Mouse (Mus musculus) retina, postnatal 1 day (tissue): Measurements from ENCODE around the gene Cpsf7.

Experiments used
- DNase-seq: peaks from one replicate; pipeline ENCODE4 v3.0.0-alpha.2; 2012

Cpsf7 gene

DNA sequence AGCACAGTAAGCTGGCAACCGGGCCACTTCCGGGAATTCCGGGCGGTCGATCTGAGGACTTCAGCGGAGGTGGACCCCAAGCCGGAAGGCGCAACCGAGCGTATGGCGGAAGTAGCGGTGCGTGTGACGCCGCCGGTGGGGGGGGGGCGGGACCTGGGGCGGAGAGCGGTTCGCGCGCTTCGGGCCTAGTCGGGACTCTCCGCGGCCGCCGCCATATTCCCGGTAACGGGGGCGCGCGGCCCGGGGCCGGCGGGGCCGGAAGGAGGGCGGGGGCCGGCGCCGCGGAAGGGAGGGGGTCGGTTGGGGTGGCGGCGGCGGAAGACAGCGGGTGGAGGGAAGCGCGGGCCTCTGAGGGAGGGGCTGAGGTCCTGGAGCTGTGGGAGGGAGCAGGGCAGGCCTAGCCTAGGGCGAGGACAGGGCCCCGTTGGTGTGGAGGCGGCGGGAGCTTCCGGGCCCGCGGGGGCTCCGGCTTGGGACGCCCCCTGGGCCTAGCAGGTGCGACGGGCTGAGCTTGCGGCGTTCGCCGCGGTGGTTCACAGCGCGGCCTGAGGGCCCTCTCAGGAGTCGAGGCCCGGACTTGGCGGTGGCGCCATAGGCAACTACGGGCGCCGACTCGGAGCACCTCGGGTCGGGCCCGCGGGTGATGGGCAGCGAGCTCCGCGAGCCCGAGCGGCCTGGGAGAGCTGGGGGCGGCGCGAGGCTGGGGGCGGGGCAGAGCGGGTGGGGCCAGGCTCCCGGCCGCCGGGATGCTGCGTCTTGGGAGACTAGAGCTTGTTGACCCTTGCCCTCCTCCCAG, at the start of gene Cpsf7:
TSS of gene Cpsf7 (plus strand) at position 161 of the 796 bp plus-strand sequence.
- peak; percentile 97 for DNase-seq

DNA sequence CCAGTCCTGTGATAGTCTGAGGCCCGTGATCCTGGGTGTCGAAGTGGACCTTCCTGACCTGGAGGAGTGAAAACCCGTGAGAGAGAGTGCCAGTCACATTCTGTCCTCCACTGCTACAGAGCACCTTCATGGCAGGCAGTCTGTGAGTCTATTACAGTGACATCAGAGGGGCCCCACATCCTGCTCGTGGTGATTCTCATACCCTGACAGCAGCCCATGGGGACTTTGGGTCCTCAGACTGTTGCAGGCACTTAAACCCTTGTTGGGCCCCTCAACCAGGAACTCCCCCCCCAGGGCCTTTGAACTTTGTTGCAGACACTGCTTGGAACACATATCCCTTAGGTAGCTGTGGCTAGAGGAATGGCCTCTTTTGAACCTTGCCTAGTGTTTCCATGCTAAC, 45.5 kb upstream of the Cpsf7 start:
- DNase-seq, result no peak

DNA sequence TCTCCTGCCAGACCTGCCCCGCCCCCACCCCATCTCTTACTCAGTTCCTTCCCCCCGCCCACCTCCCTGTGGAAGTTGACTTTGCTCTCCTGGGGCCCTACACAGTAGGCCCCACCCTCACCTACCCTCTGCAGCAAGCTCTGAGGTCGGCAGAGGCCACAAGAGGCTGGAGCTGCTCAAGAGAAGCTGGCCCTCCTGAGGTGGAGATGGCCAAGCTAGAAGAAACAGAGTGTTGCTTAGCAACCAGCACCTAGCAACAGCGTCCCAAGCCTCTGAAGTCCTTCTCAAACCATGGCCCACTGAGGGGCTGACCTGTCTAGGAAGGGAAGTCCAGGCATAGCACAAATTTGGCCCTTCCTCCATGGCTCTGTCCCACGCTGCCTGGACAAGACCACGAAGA, 42.4 kb upstream of the Cpsf7 start, which contains the start of gene Ppp1r32:
TSS of gene Ppp1r32 (minus strand) at position 226 of the 400 bp plus-strand sequence.
- DNase-seq, result peak; percentile 93

DNA sequence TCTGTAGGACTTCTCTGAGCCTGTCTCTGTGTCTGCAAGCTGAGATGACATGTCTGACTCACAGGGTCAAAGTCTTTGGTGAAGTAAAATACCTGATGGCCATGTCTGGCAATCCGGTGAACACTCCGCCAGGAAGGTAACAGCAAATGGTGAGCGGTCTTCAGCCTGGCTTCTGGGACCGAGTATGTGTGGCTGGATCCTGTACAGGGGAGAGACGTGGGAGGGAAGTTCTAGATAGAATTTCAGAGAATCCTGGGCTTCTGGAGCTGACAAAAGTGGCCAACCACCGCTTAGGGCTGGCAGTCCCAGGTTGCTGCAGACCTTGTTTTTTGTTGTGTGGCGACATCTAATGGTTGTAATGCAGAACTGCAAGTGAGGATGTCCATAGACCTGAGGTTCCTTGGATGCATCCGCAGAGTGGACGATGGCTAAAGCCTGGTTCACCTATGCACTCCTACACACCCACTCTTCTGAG, 38.8 kb upstream of the Cpsf7 start:
- DNase-seq, result peak; percentile 87

DNA sequence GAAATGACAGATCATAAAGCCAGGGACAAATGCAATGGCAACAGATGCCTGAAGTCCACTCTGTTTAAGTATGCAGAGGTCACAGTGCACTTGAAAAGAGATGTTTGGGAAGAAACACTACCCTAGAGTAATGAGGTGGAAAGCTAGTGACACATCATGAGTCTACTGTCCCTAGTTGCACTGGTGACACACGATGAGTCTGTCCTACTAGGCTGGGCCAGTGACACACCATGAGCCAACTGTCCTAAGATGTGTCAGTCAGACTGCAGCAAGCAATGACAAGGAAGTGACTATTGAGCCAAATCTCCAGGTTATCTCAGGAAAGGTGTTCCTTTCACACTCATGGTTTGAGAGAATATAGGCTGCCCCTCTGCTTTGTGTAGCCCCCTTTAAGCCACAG, 29.4 kb upstream of the Cpsf7 start:
- no peak for DNase-seq

DNA sequence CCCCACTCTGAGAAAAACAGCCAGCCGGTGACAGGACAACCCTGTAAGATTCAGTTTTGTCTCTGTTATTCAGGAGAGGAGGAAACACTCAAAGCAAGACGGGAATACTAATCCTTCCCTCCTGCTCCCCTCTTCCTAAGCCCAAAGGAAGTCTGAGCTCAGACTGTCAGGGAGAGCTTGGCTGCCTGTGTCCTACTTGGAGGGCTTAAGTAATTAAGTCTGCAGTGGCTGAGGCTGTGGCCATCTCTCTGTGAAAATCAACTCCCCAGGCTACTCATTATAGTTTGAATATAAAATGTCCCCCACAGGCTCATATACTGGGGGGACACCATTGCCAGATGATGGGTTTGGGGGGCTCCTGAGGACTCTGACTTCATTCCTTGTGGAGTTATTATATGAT, 28.1 kb upstream of the Cpsf7 start:
- peak; percentile 68 for DNase-seq

DNA sequence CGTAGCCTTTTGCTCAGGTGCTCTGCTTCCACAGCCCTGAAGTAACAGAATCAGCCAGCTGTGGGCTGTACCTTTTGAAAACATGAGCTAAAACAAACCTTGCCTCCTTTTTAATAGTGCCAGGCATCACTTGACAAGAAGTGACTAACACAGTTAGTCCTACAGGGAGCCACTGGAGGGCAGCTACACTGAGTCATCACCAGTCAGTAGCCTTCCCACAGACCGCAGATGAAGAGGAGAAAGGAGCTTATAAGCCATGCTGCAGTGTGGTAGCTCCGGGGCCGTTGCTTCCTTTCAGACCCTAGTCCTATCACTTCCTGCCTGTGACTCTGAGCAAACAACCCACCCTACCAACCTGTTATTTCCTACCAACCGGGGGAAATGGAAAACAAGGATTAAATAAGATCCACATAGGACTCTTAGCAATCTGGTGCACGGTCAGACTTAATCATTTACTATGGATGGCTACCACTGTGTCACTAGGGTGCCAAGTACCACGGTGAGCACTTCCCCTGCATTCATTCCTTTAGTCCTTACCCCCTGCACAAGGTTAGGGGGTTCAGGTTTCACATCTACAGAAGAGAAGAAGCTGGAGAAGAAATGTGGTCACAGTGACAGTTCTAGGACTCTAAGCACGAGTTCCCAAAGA, 27.4 kb upstream of the Cpsf7 start:
- no peak for DNase-seq

DNA sequence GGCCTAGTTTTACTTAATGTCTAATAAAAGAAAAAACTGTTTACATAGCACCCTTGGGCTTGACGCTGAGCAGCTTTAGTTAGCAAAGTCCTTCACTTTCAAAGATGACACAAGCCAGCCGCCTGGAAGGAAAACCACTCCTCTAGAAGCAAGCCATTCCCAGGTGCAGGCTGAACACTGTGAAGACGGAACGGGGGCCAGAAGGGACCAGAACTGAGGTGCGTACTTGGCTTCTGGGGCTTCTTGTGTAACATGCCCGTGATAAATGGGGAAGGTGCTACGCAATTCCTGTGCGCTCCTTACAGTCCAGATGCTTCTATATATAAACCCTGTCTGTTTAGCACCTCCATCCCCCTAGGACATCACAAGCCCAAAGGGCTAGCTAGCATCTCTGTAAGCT, 24.5 kb upstream of the Cpsf7 start:
- no peak for DNase-seq

DNA sequence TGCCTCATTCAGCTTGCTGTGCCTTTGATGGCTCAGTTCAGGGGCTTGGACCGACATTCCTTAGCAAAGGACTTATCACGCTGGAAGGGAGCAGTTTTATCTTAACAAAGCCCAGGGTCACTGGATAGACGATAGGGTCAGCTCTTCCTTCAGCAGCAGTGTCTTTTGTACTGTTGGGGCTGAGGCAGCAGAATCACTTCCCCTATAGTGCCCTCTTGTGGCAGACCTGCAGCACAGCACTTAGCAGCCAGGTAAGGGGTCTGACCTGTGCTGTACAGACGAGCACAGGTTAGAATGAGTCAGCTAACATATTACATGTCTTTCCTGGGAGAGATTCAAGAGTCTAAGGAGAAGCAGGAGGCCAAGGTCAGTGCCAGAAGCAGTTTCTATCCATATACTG, 22.5 kb upstream of the Cpsf7 start:
- peak; percentile 74 for DNase-seq

DNA sequence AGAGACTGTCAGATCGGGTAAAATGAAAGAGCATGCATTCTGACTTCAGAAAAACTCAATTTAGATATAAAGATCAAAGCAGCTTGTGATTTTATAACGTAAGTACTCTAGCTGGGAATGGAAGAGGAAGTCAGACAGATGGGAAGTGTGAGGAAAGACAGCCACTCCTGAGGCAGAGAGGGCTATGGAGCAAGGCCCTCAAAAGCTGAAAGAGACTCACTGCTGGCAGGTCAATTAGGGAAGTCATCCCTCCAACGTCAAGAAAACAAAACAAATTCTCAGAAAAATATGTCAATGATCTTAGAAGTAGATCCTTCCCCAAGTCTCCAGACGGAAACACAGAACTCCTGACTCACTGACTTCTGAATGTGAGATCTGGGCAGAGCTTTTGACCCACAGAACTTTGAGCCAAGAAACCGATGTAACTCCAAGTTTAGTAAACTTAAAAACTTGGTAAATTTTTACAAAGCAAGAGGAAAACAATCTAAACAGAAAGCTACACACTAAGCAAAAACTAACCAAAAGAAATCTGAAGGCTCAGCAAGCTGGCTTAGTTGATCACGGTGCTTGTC, 14.2 kb upstream of the Cpsf7 start:
- DNase-seq, result no peak

DNA sequence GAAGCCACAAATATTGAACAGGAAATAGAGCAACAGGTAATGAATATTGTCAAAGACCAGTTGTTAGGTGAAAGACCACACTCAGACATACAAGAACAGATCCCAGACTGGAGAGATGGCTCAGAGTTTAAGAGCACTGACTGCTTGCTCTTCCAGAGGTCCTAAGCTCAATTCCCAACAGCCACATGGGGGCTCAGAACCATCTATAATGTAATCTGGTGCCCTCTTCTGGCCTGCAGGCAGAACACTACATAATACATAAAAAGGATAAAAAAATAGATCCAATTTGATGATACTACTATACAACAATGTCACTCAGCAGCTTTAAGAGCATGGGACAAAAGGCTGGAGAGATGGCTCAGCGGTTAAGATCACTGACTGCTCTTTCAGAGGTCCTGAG, 4.7 kb upstream of the Cpsf7 start:
- DNase-seq, result peak; percentile 70

DNA sequence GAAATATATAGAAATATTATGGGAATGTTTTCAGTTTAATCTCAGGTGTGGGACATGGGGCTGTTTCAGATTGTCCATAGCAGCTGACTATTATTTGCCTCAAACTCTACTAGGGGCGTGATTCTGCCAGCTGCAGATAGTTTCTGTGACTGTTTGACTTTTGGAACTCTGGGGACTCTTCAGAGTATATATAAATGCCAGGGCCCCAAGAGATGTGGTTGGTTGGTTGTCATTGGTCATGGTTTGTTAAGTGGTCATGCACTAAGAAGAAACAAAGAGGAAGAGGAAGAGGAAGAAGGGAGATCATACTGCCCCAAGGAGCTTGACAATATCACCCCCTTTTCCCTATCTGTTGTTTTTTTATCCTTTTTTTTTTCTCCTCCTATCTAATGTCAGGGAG, 3.1 kb upstream of the Cpsf7 start:
- no peak for DNase-seq

DNA sequence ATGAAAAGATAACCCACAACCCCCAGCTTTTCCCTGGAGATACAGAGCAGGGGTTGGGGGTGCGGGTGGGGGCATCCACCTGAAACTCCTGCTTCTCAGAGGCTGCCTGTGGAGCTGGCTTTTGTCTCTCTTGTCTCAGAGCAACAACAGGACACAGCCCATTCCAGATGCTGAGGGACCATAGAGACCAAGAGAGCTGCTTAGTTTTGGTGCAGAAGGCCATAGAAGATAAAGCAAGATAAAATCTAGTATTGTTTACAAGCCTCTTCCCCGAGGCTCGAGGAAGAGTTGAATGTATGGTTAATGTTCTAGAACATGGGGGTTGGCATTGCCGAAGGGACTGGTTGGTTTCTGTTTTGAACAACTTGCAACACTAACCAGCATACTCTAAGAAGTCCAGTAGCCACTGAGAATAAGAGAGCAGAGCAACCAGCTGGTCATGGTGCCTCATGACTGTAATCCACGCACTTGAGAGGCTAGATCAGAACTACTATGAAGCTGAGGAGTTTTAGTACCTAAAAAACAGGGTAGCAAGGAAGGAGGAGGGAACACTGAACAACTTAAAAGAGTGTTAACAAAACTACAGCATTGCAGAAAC, 1.5 kb upstream of the Cpsf7 start:
- DNase-seq, result no peak

DNA sequence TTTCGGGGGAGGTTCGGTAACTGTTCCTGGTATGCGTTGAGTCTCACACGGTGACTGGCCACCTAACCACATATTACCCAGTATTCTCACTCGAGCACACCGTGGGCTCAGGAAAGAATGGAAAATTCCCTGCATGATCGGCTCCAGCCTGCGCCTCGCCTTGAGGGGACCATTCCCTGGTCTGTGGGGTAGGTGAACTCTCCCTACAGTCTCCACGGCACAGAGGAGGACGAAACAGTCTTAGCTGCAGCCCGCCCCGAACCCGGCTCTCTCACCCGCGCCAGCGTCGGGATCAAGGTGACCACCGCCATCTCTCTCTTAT, 321 bp upstream of the Cpsf7 start:
- DNase-seq, result no peak

DNA sequence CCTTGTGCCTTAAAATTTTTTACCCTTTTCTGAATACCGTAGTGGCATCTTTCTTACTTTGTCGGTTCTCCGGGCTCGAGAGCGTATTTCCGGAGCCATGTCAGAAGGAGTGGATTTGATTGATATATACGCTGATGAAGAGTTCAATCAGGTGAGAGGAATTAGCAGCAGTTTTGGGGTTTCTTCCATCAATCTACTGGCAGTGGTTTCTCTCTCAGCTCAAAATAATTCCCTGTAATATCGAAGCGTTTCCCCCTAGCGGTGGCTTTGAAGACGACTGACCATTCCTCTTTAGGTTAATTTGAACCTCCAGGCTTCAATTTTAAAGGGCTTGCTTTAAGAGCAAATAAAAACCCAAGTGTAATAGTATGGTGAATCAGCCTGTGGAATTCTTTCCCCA, 844 bp downstream of the Cpsf7 start, which contains the start of gene Sdhaf2:
TSS of gene Sdhaf2 (minus strand) at position 233 of the 400 bp plus-strand sequence.
- peak; percentile 81 for DNase-seq

DNA sequence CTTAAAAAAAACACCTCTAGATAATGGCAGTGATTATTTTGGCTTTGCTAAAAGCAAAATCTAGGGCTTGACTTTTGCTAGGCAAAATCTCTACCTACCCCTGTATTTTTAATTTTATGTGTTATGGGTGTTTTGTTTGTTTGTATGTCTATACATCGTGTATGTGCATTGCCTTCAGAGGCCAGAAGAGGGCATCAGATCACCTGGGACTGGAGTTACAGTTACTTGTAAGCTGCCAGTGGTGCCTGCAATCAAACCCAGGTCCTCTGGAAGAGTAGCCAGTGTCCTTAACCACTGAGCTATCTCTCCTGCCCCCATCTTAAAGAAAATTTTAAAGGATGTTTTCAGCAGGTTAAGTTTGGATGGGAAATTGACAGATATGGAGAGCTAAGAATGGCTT, 5.0 kb downstream of the Cpsf7 start:
- DNase-seq, result peak; percentile 3

DNA sequence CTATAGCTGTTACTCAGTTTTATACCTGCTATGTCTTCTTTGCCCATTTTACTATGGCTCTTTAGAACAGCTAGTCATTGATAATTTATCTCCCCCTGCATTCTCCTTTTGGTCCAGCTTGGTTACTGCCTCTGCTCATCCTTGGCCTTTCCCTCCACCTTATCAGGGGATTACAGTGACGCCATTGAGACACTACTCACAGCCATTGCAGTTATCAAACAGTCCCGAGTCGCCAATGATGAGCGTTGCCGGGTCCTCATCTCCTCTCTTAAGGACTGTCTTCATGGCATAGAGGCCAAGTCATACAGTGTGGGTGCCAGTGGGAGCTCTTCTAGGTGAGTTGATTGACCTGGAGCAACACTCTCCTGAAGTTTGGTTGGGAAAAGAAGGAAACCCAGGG, 14.4 kb downstream of the Cpsf7 start:
- no peak for DNase-seq

DNA sequence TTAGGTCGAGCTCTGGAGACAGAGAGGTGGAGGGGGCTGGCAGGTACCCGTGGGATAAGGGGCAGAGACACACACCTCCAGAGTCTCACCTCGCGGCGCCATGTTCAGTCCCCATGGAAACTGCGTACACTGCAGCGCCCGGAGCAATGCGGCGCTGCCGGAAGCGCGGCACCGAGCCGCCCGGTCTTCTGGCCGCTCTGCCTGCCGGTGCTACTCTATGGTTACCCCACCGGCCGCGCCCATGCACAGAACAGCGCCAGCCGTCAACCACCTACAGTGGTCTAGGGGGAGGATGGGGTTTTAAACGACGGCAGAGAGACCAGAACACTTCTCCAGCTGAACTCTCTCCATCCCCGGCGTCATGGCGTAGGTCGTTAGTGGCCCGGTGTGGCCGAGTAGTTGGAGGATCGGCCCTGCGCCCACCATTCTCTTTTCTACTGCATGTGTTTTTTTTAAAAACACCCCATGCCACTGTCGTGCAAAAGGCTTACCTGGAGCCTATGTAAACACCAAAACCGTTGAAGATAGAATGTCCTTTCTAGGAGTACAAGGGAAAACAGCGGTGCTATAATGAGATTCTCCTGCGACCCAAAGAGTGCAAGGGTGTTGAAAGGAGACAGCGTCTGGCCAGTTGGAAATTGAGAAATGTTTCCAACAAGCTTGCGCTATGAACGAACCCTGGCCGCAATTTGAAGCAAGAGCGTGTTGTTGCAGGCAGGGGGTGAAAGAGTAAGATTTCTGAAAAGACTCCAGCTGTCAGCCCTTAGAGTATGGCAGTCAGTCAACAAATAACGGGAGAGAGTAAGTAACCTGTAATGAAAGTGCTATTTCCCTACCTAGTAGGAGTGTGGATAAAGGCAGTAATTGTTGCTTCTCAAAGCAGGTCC, 30.8 kb downstream of the Cpsf7 start, which contains the start of gene Tmem216:
TSS of gene Tmem216 (minus strand) at position 615 of the 887 bp plus-strand sequence.
- peak; percentile 91 for DNase-seq

DNA sequence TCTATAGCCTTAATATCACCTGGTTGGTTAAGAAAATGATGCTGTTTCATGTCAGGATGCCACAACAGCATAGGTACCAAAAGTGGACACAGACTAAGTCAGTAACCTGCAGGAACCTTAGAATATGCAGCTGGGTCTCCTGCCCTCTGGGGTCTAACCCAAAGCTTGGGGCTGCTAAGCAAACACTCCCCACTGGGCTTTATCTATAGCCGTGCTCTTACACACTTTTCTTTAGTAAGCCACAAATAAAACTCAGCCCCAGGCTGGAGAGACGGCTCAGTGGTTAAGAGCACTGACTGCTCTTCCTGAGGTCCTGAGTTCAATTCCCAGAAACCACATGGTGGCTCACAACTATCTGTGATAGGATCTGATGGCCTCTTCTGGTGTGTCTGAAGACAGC, 31.9 kb downstream of the Cpsf7 start:
- no peak for DNase-seq

DNA sequence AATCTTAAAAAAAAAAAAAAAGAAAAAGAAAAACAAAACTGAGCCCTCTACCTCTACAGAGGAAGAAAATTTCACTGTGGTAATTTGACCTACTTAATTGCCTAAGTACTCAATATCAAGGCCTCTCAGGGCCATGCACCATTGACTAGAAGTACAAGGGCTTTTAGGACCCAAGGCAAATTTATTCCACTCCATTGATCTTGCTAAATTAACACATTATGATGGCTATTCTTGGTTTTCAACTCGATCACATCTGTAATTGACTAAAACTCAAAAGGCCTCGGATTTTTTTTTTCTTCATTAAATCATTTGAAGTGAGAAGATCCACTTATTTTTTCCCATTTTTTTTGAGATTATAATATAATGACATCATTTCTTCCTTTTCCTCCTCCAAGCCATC, 32.4 kb downstream of the Cpsf7 start:
- peak; percentile 48 for DNase-seq

DNA sequence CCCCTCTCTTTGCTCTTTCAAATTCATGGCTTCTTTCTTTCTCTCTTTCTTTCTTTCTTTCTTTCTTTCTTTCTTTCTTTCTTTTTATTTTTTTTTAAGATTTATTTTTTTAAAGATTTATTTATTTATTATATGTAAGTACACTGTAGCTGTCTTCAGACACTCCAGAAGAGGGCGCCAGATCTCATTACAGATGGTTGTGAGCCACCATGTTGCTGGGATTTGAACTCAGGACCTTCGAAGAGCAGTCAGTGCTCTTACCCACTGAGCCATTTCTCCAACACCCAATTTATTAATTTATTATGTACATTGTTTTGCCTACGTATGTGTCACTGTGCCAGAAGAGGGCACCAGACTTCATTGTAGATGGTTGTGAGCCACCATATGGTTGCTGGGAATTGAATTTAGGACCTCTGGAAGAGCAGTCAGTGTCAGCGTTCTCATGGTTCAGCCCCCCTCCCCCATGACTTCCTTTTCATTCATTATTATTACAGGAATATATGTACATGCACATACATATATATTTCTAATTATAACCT, 32.8 kb downstream of the Cpsf7 start:
- DNase-seq, result peak; percentile 18

DNA sequence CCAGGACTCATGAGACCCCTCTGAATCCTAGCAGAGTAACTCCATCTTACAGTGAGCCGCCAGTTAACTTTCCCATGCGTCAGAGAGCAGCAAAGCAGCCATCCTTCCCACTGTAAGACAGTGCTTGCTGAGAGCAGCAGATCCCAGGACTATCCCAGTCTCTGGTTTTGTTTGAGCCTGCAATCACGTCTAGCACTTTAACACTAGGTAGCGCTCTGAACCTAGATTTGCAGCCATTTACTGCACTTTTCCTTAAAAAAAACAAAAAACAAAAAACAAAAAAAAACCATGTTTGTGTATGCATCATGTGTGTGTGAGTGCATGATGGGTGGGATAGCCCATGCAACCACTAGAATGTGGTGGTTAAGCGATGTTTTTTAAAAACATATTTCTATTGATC, 35.0 kb downstream of the Cpsf7 start:
- DNase-seq, result peak; percentile 39
